Mouse (Mus musculus): ENCODE measurements around the gene Ccl26.
A peak's percentile ranks its signal among the peaks of the same experiment; 100 is the strongest.
"Not testable (repeated sequence)": the region's sequence is repeated elsewhere in the genome, so short reads cannot be mapped to it uniquely, and the experiment has no call there.

Gene Ccl26

DNA sequence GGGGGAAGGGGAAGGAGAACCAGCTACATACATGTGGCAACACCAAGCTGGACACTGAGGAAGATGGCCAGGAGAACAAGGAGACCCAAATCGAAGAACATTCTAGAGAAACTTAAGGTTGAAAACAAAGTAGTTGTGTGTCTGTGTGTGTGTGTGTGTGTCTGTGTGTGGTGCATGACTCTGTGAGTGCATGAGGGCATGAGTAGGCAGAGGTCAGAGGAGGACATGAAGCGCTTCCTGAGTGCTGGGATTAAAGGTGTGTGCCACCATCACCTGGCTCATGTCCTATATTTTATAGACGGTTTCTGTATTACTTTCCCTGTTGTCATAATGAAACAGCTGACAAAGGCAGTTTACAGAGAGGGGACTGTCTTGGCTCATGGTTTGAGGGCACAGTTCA lies at the start of gene Ccl26:
TSS of gene Ccl26 (minus strand) at position 101 of the 400 bp plus-strand sequence.
- DNase-seq, result no peak

DNA sequence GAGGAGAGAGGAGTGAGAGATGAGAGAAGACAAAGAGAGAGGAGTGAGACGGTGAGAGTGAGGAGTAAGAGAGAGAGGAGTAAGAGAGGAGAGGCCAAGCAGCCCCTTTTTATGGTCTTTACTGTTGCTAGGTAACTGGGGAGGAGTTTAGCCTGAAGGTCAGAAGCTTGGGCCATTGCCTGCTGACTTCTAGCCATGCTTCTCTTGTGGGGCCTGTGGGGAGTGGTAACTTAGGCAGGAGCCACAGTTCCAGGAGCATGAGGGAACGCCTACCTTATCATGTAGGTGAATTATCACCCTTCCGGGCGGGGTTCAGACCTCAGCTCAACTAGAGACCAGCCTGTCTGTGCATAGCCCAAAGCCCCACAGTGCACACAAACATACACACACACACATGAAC lies 46.4 kb upstream of the Ccl26 start:
- no peak for DNase-seq

DNA sequence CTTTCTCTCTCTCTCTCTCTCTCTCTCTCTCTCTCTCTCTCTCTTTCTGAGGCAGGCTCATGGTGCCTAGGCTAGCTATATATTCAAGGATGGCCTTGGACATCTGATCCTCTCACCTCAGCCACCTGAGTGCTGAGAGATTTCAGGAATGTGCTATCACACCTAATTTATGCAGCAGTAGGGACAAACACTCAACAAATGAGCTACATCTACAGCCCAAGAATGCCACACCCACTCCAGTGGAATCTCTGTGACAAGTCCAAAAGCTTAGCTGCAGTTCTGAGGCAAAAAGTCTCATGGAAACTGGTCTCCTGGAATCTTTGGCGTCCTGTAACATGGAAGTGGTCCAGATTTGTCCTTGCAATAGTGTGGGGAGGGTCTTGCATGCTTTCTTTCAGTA lies 44.2 kb upstream of the Ccl26 start:
- DNase-seq, result no peak

DNA sequence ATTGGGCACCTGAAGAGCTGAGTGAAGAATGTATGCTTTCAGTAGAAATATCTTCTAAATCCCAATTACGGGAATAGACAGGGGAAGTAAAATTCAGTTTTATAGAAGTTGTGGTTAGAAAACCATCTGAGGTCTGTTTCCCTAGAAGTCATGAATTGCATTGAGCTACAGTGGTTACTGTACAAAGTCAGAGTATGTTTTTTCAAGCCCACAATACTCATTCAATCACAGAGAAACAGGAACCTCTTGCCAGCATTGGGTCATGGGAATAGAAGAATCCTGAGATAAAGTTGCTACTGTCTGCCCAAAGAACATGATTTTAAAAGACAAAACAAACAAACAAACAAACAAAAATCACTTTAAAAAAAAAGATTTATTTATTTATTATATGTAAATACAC lies 43.3 kb upstream of the Ccl26 start:
- DNase-seq, result not testable (repeated sequence)

DNA sequence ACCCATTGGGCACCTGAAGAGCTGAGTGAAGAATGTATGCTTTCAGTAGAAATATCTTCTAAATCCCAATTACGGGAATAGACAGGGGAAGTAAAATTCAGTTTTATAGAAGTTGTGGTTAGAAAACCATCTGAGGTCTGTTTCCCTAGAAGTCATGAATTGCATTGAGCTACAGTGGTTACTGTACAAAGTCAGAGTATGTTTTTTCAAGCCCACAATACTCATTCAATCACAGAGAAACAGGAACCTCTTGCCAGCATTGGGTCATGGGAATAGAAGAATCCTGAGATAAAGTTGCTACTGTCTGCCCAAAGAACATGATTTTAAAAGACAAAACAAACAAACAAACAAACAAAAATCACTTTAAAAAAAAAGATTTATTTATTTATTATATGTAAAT lies 41.3 kb upstream of the Ccl26 start:
- not testable (repeated sequence) for DNase-seq

DNA sequence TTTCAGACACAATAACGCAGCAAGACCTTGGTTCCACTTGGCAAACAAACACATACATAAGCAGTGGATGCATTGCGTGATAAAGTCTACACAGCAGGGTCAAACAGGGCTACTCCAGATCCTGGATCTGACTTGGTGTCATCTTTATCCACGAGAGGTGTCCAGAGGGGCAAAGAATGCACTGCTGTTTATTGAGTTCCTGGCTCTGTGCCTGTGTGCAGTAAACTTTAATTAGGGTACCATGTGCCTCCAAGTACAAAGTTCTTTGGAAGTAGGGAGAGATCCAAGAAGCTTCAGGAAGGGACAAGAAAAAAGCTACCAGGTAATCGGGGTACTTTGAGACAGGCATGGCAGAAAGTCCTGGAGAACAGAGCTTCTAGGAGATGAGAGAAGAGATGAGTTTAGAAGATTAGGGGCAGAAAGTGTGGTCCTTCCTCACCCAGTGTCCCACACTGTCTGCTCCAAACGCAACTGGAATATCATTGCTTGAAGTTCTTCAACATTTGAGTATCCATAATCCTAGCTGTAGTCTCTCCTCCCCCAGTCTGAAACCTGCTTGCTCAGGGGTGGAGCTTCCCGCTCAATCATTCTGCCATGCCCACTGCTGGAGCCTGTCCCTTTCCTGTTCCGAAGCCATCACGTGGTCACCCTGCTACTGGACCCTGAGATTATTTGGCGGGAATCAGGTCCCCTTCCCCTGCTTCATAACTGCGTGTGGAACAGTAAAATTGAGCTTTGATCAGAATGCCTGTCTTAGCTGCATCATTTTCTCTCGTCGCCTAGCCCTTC lies 26.8 kb upstream of the Ccl26 start:
- no peak for DNase-seq

DNA sequence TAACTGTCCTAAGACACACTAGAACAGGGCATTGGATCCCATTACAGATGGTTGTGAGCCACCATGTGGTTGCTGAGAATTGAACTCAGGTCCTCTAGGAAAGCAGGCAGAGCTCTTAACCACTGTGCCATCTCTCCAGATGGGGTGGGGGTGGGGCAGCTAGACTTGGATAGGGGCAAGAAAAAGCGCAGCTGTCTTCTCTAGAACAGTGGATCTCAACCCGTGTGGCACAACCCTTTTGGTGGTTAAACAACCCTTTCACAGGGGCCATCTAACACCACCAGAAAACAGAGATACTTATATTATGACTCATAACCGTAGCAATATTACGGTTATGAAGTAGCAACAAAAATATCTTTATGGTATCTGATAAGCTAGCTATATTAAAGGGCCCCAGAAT lies 24.4 kb upstream of the Ccl26 start:
- DNase-seq, result no peak

DNA sequence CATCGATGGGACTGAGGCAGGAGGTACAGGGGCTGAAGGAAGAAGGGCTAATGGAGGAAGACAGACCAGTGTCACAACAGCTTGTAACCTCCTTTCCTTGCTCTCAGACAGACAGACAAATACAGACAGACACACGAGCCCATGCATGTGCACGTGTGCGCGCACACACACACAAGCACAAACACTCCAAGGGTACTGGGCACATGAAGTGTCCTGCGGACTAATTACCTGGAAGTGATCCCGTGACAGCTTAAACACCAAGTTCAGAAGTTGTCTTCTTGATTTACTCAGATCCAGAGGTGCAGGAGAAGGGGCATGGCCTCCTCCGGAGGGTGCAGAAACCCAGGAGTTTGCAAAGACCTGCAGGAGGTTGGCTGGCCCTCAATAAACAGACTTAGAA lies 22.3 kb upstream of the Ccl26 start:
- DNase-seq, result no peak

DNA sequence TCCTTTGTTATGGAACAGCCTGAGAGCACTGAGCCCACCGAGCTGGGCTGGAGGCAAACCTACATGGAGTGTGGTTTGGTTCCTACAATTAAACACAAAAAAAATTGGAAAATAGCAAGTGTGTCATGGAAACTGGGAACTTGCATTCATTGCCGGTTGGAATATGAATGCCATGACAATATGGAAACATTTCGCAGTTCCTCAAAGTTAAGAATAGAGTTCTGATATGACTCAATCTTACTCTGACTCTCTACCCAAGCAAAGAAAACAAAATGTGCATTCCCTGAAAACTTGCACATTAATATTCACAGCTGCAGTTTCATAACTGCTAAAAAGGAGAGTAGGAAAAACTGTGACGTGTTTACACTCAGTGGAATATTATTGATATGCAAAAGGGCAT lies 19.0 kb upstream of the Ccl26 start:
- DNase-seq, result no peak

DNA sequence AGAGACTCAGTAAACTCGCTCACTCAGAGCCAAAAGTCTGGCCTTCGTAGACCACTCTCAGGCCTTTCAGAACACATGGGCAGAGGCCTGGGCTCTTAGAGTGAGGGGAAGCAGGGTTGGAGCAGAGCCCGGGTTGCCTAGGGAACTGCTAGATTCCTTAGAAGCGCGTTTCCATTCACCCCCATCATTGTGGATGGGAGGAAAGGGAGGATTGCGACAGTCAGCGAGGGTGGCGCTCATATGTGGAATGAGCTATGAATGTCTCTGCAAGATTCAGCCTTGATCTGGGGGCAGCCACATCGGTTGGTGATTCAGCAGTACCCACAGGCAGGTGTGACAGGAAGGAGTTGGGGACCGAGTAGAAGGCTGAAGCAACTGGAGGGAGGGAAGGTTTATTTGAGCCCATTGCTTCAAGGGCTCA lies 16.0 kb upstream of the Ccl26 start:
- no peak for DNase-seq

DNA sequence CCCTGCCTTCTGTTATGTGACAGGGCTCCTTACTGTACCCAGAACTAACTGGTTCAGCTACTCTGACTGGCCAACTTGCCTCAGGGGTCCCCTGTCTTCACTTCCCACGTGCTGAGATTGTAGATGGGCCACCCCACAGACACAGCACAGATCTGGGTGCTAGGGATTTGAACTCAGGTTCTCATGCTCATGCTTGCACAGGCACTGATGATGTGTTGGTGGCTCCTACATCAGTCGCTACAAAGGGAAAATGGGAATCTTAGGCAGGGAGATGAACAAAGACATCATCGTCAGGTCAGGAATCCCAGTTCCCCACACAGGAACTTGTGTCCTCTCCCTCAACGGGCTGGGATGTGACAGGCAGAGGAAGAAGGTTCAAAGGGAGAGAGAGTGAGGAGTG lies 12.7 kb upstream of the Ccl26 start:
- no peak for DNase-seq

DNA sequence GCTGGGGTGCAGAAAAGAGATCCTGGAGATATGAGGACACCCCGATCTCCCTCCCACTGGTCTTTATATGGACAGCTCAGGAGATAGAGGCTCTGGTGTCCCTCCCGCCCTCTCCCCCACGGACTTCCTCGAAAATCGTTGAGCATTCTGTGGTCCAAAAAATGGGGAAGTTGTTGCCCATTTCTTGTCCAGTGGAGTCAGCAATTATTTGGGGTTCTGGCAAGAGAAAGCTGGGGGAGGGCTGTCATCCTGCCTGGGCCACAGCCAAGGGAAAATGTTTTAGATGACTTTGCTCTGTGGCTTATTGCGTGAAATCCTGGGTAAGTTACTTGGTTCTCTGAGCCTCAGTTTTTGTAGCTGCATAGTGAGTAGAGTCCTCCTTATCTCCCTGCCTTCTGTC lies 9.6 kb upstream of the Ccl26 start, which contains the start of gene Ccl24:
TSS of gene Ccl24 (minus strand) at position 44 of the 400 bp plus-strand sequence.
- DNase-seq, result no peak

DNA sequence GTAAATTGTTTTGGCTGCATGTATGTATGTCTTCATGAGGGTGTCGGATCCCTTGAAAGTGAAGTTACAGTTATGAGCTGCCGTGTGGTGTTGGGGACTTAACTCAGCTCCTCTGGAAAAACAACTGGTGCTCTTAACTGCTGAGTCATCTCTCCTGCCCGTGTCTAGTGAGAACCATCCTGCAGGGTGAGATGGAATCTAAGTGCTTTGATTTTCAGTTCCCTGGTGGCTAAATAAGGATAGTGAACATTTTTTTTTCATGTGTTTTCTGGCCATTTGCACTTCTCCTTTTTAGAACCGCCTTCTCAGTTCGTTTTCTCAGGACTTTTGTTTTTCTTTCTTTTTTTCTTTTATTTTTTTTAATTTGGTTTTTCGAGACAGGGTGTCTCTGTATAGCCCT lies 5.3 kb upstream of the Ccl26 start:
- DNase-seq, result no peak

DNA sequence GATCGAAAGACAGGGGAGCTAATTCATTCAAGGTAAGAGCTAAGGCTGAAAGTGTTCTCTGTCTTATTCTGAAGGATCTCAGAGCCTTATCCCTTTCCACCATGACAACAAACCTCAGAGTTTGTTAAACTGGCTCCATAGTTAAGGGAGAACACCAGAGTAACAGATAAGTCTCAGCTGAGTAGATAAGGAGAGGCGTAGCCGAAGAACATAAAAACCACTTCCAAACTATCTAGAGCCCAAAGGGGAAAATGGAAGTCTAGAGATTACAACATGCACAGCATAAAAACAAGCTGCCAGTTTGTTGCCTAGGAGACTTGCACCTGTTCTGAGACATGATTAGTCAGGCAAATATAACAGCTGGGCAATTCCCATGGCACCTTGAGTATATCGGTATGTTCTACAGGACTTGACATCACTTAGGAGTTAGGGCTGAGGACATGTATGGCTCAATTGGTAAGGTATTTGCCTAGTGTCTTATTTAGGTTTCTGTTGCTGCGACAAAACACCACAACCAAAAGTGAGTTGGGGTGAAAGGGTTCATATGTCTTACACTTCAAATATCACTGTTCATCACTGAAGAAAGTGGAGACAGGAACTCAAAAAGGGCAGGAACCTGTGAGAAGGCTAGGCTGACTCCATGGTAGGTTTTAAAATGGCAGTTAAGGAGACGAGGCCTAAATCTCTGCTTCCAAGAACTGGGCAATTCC lies 4.3 kb upstream of the Ccl26 start:
- DNase-seq, result no peak

DNA sequence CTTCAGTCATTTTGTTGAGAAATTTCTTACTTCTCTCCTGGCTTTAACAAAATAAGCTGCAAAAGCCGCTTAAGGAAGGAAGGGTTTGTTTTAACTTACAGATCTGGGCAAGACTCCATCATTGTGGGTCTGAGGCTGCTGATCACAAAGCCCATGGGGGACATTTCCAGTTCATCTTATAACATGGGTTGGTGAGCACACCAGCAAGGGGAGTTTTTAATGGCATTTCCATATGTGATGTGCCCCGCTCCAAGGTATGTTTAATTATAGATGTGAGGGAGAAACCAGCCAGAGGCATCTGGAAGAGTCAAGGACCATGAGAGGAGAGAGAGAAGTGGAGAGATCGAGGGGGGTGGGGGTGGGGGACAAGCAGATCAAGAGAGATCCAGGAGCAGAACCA lies 5.7 kb downstream of the Ccl26 start:
- DNase-seq, result peak; percentile 16

DNA sequence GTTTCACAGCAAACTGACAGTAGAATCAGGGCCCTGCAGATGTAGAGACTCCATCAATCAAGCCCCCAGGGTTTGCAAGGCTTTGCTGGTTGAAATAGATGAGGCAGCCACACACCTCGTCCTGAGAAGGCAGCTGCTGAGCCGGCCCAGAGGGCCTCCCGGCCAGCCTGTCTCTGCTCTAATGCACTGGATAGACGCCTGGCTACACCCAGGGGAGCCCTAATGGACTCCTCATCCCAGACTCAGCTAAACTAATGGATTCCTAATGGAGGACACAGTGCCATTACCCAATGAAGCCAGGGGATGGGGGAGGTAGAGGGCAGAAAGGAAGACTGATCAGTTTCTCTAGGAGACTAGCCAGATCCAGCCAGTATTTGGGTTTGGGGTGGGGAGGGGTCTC lies 6.3 kb downstream of the Ccl26 start:
- DNase-seq, result peak; percentile 58

DNA sequence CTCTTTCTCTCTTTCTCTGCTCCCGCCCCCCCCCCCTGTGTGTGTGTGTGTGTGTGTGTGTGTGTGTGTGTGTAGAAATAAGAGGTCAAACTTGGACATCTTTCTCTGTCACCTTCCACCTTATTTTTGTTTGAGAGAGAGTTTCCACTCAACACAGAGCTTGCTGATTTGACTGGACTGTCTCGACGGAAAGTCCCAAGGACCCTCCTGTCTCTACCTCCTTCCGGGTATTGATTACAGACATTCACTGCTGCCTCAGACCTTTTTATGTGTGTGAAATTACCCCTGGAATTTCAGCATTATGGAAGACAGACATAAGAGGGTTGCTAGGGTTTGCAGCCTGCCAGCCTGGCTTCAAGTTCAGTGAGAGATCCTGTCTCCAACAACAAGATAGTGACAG lies 7.1 kb downstream of the Ccl26 start:
- no peak for DNase-seq

DNA sequence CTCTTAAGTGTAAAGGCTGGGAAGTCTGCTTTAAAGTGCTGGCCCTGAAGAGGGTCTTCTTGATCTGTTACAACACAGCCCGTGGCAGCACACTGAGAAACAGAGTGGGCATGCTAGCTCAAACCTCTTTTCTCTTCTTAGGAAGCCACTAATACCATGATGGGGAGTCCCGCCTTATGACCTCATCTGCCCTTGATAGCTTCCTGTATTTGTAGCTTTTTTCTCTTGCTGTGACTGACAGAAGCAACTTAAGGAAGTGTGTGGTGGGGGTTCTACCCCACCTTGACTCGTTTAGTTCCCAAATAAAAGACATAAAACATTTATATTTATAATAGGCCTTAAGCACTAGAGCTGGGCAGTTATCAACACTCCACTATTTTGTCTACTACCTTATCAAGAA lies 11.8 kb downstream of the Ccl26 start:
- no peak for DNase-seq

DNA sequence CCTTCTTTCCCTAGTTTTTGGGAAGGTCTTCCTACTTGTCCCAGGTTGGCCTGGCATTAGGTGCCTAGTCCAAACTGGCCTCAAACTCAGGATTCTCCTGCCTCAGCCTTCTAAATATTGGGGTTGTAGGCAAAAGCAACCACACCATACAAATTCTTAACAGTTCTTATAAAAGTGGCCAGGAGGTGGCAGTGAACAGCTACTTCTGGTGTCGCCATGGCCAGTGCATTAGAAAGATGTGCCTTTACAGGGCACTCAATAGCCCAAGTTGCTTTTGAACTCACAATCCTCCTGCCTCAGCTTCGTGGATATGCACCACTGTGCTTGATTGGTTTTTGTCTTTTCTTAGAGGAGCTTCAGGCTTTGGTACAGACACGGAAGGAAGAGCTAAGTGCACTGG lies 12.5 kb downstream of the Ccl26 start:
- DNase-seq, result peak; percentile 52

DNA sequence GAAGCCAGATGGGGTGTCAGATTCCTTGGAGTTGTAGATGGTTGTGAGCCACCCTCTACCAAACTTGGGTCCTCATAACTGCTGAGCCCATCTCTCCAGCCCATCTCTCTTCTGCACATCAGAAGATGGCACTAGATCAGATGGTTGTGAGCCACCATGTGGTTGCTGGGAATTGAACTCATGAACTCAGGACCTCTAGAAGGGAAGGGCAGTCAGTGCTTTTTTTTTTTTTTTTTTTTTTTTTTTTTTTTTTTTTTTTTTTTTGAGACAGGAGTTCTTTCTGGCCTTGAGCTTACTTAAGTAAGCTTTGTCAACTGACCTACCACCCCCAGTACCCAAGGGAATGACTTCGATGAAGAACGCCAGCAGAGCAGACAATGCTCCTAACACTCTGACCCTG lies 15.4 kb downstream of the Ccl26 start:
- DNase-seq, result no peak

DNA sequence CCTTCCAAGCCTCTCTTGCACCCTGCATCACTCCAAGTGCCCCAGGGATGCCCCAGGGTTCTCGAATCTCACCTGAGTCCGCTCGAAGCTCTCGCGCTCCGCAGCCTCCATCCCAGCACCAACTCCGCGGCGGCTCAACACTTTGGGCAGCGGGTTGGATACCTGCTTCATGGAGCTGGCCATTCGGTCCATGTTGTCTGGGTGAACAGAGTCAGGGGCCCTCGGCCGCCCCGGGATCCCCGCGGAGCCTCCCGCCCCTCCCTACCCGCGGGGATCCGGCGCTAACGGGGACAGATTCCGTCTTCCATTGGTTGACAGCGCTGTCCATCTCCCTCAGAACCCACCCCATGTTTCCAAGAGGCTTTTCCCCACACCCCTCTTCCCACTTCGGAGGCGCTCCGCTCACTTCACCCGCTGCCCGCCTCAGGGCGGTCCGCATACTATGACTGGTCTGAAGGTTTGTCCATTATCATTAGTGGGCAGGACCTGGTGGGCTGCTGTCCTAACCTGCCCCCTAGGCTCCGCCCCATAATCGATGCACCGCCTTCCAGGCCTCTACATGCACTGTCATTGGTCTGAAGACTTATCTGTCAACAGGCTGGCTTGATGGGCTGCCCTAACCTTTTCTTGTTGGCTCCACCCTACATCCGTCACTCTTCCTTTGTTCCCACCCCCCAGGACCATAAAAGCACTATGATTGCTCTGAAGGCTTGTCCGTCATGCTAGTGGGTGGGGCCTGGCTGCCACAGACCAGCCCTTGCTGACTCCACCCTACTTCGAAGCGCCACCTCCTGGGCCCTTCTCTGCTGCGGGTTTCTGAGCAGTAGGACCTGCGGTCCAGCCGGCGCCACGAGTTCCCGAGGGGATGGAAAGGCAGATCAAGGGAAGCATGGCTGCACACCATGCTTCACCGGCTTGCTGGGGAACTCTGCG lies 18.2 kb downstream of the Ccl26 start, which contains the start of gene Hip1:
TSS of gene Hip1 (minus strand) at position 256 of the 933 bp plus-strand sequence.
- DNase-seq, result peak; percentile 100

DNA sequence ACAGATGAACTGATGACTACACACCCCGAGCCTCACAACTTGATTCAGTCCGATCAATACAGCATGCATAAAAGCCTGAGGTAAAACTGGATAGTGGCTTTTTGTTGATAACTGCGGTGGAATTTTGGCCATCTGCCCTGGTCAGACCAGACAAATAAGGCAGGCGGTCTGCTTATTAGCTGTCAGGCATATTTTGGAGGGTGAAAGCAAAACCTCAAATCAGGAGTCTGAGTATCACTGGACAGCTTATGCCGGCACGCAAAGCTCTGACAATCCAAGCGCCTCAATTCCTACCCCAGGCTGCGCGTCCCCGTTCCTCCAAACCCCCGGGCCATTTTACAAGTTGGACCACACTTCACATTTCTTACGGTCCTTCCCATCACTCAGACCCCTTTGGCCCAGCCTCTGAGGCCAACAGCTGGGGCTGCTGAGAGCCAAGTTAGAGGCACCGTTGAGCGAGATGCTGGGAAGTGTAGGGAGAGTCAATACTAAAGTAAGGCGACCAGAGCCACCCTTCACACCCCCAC lies 19.3 kb downstream of the Ccl26 start:
- DNase-seq, result peak; percentile 27

DNA sequence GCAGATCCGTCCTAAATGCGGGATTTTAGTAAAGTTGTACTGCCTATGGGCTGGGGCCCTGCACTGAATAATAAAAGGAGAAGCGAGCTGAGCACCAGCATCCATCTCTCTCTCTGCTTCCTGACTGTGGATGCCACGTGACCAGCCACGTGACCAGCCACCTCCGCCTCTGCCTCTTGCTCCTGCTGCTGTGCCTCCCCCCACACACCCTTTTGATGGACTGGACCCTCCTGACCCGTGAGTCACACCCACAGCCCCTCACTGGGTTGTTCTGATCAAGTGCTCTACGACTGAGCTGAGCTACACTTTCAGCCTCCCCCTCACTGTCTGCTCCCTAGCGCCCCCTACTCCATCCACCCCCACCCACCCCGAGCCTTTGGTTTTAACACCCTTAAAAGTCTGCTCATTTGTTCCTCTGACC lies 25.6 kb downstream of the Ccl26 start:
- DNase-seq, result no peak
